Mouse (Mus musculus) liver, embryonic 16.5 days (tissue): Measurements from ENCODE around the gene Pla2g12a. TPM values are rescaled to one million over a fixed set of nuclear protein-coding genes. Genes with fewer than 3 reads are reported as not detected.

Source experiments
- ATAC-seq: fragments of 200-750 bp; cut with Nextera tagmentation; 2 replicates; pipeline ENCODE4 v1.8.0; 2017; ENCODE audit warnings: low read depth, mild to moderate bottlenecking, moderate number of reproducible peaks, moderate library complexity
- H3K27ac ChIP-seq: fragments of 300-500 bp; sonication (generic); 2 replicates; pipeline ENCODE4 v1.5.1; 2014; ENCODE audit warnings: mild to moderate bottlenecking, low read length
- H3K27me3 ChIP-seq: fragments of 300-500 bp; sonication (generic); 2 replicates; pipeline ENCODE4 v1.6.1; 2014; ENCODE audit warnings: low read depth, low read length, mixed read lengths; ENCODE audit not compliant: control insufficient read depth, insufficient read depth
- H3K36me3 ChIP-seq: fragments of 300-500 bp; sonication (generic); 2 replicates; pipeline ENCODE4 v1.6.1; 2014; ENCODE audit warnings: mild to moderate bottlenecking; ENCODE audit not compliant: control insufficient read depth, insufficient read depth
- H3K4me1 ChIP-seq: fragments of 300-500 bp; sonication (generic); 2 replicates; pipeline ENCODE4 v1.6.1; 2014; ENCODE audit warnings: low read depth, low read length, mixed read lengths; ENCODE audit not compliant: control insufficient read depth
- H3K4me2 ChIP-seq: fragments of 300-500 bp; sonication (generic); 2 replicates; pipeline ENCODE4 v1.6.1; 2014; ENCODE audit warnings: low read depth, low read length, mixed read lengths
- H3K4me3 ChIP-seq: fragments of 300-500 bp; sonication (generic); 2 replicates; pipeline ENCODE4 v1.5.1; 2014; ENCODE audit warnings: low read depth, mild to moderate bottlenecking, low read length
- H3K9ac ChIP-seq: fragments of 300-500 bp; sonication (generic); 2 replicates; pipeline ENCODE4 v1.6.1; 2014; ENCODE audit warnings: low read depth, low read length
- H3K9me3 ChIP-seq: fragments of 300-500 bp; sonication (generic); replicated peaks from 2 replicates; pipeline ENCODE4 v1.6.1; 2016; ENCODE audit warnings: low read length; ENCODE audit not compliant: control insufficient read depth
- WGBS: fragments of 180-500 bp; shearing (Covaris S2); extraction: QIAGEN DNeasy Blood & Tissue Kit; methylation state at CpG from one replicate; pipeline ENCODE4 v1.1.7; 2014; ENCODE audit not compliant: insufficient replicate concordance; 5-methylcytosine and 5-hydroxymethylcytosine counted together
- polyA plus RNA-seq: library from polyadenylated mRNA; unstranded; fragments of >200 nt; fragmentation: Nextera tagmentation; extraction: Ambion mirVana; gene quantifications from 2 replicates; pipeline ENCODE4 v1.2.1, GENCODE M21; 2015

Pla2g12a gene
- polyA plus RNA-seq = 80.6 and 81.6 TPM in 2 replicates

DNA sequence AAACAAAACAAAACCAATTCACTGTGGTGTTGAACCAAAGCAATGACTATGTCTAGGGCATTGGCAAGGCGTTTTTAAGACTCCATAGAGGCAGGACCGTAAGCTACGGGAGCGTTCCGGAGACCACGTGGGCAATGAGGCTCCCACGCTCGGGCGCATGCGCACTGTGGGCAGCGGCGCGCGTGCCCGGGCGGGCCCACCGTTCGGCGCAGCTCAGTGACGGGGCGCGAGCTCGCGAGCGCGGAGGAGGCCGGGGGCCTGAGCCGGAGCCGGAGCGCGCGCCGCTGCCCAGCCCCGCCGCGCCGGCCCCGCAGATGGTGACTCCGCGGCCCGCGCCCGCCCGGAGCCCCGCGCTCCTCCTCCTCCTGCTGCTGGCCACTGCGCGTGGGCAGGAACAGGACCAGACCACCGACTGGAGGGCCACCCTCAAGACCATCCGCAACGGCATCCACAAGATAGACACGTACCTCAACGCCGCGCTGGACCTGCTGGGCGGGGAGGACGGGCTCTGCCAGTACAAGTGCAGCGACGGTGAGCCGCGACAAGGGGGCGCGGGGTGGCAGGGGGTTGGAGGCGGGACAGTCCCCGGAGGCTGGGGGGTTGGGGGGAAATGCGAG, at the start of gene Pla2g12a:
Gene Pla2g12a, plus strand, starts transcription at position 202 of the 617 bp plus-strand sequence.
- Histone ChIP-seq H3K27ac (peak within 1 kb of the TSS; percentile 84), H3K4me2 (peak within 1 kb of the TSS; percentile 91), H3K4me3 (peak within 1 kb of the TSS; percentile 77), H3K9ac (peak within 1 kb of the TSS; percentile 78), H3K4me1 (peaks cover 37% of the 10 kb centered on the region), H3K36me3 (no peaks in the 10 kb centered on the region), H3K27me3 (no peaks in the 10 kb centered on the region), H3K9me3 (no peaks in the 10 kb centered on the region)
- under 1% methylated on average over 58 of the region's 66 CpGs for WGBS
- peak; percentile 78 for ATAC-seq

DNA sequence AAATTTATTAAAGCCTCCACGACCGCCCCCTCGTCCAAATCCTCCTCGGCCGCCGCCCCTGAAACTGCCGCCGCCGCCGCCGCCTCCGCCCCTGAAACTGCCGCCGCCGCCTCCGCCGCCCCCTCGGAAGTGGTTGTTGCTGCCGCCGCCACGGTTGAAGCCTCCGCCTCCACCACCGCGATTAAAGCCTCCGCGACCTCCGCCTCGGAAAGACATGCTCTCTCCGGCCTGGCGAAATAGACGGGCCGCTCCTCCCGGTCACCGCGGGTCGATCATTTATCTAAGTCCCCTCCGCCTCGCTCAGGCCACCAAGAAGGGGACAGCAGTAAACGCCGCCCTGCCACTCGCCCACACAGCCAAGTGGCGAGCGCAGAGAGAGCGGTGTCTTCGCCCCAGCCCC, 47.8 kb upstream of the Pla2g12a start:
- Histone ChIP-seq H3K27ac (peak overlapping the region; percentile 85), H3K4me1 (peaks cover 9% of the 10 kb centered on the region), H3K4me2 (peak overlapping the region; percentile 95), H3K4me3 (peak overlapping the region; percentile 88), H3K27me3 (no peaks in the 10 kb centered on the region), H3K36me3 (peaks cover 4% of the 10 kb centered on the region; the same call in 1 of the 2 replicates), H3K9ac (peak overlapping the region; percentile 75), H3K9me3 (no peaks in the 10 kb centered on the region)
- ATAC-seq = peak; percentile 12
- under 1% methylated on average over 45 of the region's 45 CpGs for WGBS

DNA sequence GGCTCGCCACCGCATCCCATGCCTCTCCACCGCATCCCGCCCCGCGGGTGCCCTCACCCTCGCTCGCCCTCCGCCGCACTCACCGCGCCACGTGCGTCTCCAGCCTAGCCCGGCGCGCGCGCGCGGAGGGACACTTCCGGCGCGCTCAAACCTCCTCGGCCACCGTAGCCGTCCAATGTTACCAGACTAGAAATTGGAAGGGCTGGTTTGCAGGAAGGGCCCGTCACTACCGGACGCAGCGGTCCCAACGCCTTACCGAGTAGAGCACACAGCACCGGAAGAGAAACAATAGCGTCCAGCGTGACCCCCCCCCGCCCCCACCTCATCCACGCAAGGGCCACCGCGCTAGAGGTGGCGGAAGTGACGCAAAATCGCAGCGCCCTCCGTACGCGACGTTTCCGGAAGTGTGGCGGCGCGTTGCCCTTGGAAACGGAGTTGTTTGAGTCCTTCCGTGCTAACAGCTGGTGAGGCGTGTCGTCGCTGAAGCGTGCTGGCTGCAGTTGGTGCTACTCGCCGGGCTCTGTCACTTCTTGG, 47.3 kb upstream of the Pla2g12a start, which contains the start of gene Gar1:
Gene Gar1, minus strand, starts transcription at position 362 of the 534 bp plus-strand sequence.
- Histone ChIP-seq H3K4me3 (peak within 1 kb of the TSS; percentile 88), H3K27me3 (no peaks in the 10 kb centered on the region), H3K9me3 (no peaks in the 10 kb centered on the region), H3K9ac (peak within 1 kb of the TSS; percentile 75), H3K27ac (peak within 1 kb of the TSS; percentile 85), H3K4me1 (peaks cover 9% of the 10 kb centered on the region), H3K36me3 (peaks cover 1% of the 10 kb centered on the region; the same call in 1 of the 2 replicates), H3K4me2 (peak within 1 kb of the TSS; percentile 95)
- under 1% methylated on average over 60 of the region's 60 CpGs for WGBS
- ATAC-seq = peak; percentile 89

DNA sequence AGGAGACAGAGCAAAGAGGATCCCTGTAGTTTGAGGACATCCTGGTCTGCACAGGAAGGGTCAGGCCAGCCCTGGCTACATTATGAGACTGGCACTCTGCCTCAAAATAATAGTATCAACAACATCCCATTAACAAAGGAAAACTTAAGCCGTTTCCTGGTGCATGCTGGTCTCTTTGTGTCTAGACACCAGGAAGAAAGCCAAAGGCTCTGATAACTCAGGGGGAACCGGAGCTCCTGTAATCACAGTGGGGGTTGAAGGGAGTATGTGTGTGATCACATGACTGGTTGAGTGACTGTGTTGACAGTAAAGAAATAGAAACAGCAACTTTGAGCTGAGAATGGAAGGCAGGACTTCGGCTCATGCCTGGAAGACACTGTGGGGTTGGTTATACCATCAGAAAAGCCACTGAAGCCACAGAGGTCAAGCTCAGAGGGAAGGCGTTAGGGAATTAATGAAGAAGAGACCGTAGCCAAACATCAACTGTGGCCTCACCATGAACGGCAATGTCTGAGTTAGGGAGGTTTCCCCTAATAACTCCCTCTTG, 42.9 kb upstream of the Pla2g12a start, which contains the start of gene Cfi:
Gene Cfi, plus strand, starts transcription at position 497 of the 547 bp plus-strand sequence.
- Histone ChIP-seq H3K4me1 (no peaks in the 10 kb centered on the region; the same call in 1 of the 2 replicates), H3K4me2 (peak within 1 kb of the TSS; percentile 44), H3K27me3 (no peaks in the 10 kb centered on the region), H3K9me3 (no peaks in the 10 kb centered on the region), H3K4me3 (peak within 1 kb of the TSS; percentile 33), H3K9ac (peak within 1 kb of the TSS; percentile 12; the same call in 1 of the 2 replicates), H3K27ac (peak within 1 kb of the TSS; percentile 86), H3K36me3 (no peaks in the 10 kb centered on the region)
- WGBS = 45% methylated on average over 6 of the region's 6 CpGs
- ATAC-seq = no peak

DNA sequence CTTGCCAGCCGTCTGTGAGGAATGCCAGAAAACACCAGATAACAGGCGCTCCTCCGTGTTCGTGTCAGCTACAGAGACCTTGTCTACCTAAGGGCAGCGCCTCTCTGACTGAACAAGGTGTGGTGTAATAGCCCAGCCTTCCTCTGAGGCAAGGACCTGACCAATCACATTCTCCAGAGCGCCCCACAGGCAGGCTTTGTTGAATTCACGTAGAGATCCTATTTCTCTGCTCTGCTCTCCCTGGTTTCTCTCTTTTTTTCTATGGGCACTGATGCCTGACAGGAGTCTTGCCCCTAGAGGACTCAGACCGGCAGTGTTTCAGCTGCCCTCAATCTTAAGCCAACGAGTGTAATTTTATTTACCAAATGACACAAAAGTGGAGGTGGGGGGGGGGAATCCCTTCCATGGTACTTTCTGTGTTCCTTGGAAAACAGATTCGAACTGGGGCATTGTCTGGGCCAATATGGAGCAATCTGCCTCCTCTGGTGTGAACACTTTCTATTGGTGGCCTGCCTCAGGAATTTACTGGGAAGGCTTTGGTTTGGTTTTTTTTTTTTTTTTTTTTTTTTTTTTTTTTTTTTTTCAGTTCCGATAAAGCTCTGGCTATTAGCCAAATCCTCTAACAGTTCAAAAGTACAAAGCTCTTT, 42.2 kb upstream of the Pla2g12a start:
- Histone ChIP-seq H3K27ac (peak overlapping the region; percentile 86), H3K4me1 (no peaks in the 10 kb centered on the region; the same call in 1 of the 2 replicates), H3K9ac (peak overlapping the region; percentile 12; the same call in 1 of the 2 replicates), H3K9me3 (no peaks in the 10 kb centered on the region), H3K4me2 (peak overlapping the region; percentile 44), H3K4me3 (peak overlapping the region; percentile 11), H3K27me3 (no peaks in the 10 kb centered on the region), H3K36me3 (no peaks in the 10 kb centered on the region)
- peak; percentile 61 for ATAC-seq
- WGBS = 18% methylated on average over 11 of the region's 11 CpGs

DNA sequence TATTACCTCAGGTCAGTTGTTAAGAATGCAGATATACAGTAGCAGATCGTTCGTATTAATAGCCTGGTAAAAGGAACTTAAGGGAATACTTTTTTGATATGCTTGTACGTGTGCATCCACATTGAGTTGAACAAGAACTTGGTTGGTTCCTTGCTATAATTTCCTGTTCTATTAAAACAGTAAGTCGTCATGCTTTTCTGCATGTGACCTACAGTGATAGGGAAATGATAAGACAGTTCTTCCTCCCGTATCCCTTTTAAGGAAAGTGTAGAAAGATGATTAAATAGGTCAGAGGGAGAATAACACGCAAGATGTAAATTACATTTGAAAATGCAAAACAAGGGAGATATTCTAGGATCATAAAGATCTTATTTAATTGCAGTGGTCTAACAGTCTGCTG, 41.4 kb upstream of the Pla2g12a start:
- H3K9me3 ChIP-seq = no peaks in the 10 kb centered on the region
- ATAC-seq = no peak
- H3K4me3 ChIP-seq = peak overlapping the region; percentile 33
- H3K4me2 ChIP-seq = no peak overlapping the region
- no peak overlapping the region; the same call in 1 of the 2 replicates for H3K9ac ChIP-seq
- H3K27ac ChIP-seq = no peak overlapping the region
- 46% methylated on average over 6 of the region's 6 CpGs for WGBS
- no peaks in the 10 kb centered on the region for H3K27me3 ChIP-seq
- no peaks in the 10 kb centered on the region for H3K36me3 ChIP-seq
- no peaks in the 10 kb centered on the region; the same call in 1 of the 2 replicates for H3K4me1 ChIP-seq

DNA sequence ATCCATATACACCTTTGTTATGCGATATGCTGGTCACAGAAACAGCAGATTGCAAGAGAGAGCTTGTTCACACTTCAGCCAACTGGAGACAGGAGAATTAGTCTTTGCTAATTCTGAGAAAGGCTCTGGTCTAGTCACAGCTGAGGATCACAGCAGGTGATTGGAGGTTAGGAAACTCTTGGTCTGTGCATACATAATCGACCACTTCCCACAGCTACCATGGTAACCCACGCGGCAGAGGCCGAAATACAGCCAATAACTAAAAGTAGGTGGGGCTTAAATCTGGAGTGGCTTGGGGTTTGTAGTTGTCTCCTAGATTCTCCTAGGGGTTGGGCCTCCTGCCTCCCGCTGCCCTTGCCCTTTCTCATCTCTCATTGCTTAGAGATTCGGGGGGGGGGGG, 40.4 kb upstream of the Pla2g12a start:
- Histone ChIP-seq H3K27ac (0 out of 2 replicates have a peak overlapping the region, but pooled peaks have one; percentile 29), H3K4me2 (peak overlapping the region; percentile 35), H3K4me3 (peak overlapping the region; percentile 33), H3K4me1 (no peaks in the 10 kb centered on the region; the same call in 1 of the 2 replicates), H3K27me3 (no peaks in the 10 kb centered on the region), H3K9ac (no peak overlapping the region; the same call in 1 of the 2 replicates), H3K36me3 (no peaks in the 10 kb centered on the region), H3K9me3 (no peaks in the 10 kb centered on the region)
- WGBS = 48% methylated on average over 7 of the region's 7 CpGs
- peak; percentile 73 for ATAC-seq

DNA sequence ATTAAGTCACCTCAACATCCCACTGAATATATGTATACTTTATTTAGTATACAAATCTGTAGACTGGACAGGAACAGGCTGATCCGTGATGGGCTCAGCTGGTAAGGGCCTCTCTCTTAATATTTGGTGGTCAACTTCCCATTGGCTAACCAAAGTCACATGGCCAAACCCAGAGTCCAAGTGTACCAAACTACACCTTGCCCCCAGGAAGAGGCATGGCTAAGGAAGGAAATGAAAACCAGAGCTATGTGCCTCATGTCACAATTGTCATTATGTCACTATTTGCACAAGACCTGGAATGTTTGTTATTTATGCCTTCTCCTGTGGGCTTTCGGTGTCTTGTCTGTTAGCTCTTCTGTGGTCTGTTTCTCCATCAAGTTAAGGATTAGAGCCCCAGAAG, 32.5 kb upstream of the Pla2g12a start:
- no peak overlapping the region for H3K4me3 ChIP-seq
- ATAC-seq = no peak

More for the DNA sequence above, 32.5 kb upstream of the Pla2g12a start:
- Histone ChIP-seq H3K9me3 (no peaks in the 10 kb centered on the region), H3K4me1 (peaks cover 2% of the 10 kb centered on the region), H3K27me3 (no peaks in the 10 kb centered on the region), H3K36me3 (no peaks in the 10 kb centered on the region), H3K27ac (no peak overlapping the region), H3K4me2 (no peak overlapping the region), H3K9ac (no peak overlapping the region)
- WGBS = 46% methylated on average over 2 of the region's 2 CpGs
